20 mouse cellular contexts compared by ENCODE assay signal in the genomic region with DNA sequence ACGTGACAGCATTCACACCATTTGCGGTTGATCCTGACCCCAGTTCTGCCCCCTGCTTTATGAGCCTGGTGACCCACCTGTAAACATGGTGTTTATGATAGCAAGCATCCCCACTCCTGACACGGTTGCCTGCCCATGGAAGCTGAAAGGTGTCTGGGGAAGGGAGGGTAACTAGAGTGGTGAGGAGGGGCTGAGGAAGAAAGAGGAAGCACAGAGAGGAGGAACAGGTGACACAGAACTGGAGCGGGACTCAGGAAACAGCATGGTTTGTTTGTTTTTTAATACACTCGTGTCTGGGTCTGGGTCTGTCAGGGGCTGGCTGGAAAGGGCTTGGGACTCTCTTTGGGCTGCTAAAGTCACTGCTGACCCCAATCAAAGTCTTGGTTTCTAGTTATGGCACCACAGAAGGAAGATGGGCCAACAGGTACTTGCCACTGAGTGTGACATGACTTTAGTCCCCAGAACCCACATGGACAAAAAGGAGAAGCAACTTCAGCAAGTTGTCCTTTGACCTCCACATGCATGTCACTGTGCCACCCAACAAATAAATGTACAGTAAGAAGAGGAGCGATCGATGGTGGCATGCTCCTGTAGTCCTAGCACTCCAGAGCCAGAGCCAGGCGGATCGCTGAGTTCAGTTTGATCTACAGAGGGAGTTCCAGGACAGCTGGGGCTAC. TPM values are rescaled to one million over a fixed set of nuclear protein-coding genes. Genes with fewer than 3 reads are reported as not detected.
DNase-seq lines count a peak whose midpoint lies in the region; ATAC-seq and TF ChIP-seq lines count a peak whose summit lies in the region.
"Had no signal": no experiment of that assay in that cellular context is flagged by ENCODE, and none has a peak within 500 bp of the region (broad histone marks: within the 10 kb centered on the region; RNA-seq: fewer than 3 reads in every experiment).

No protein-coding gene starts in this region.

- ATAC-seq in G1E (ENCODE audit: extremely low read depth, insufficient number of reproducible peaks, low FRiP score, poor library complexity, severe bottlenecking) = no peak
- peak; percentile 57 to 76 for ATAC-seq in hematopoietic stem cell, adult 5-6 weeks (replicated peaks in 1 of 2; ENCODE audit: insufficient read depth in 1 of 2, low FRiP score in 2 of 2, low TSS enrichment in 1 of 2, low read depth in 1 of 2, poor library complexity in 2 of 2, severe bottlenecking in 2 of 2)
- ATAC-seq in megakaryocyte progenitor cell, adult 5-6 weeks (replicated peaks; ENCODE audit: poor library complexity) = peak; percentile 28
- ATAC-seq in hindbrain, embryonic 13.5 days (ENCODE audit: low FRiP score) = no peak
- ATAC-seq: midbrain, embryonic 16.5 days; Patski had no signal

- peak; percentile 23 to 26 for DNase-seq in B cell, adult 2 months
- DNase-seq in G1E (ENCODE audit: low spot score) = no peak
- DNase-seq in heart, adult 2 months = no peak
- DNase-seq in gastrocnemius, adult 2 months = no peak
- DNase-seq: adrenal gland, postnatal 36 days; cerebellum, adult 11-12 months; cerebellum, postnatal 10 days; gastrocnemius, postnatal 14 days; kidney, adult 2 months; lung, postnatal 10 days had no signal

- TF ChIP-seq CTCF in G1E (IDR thresholded peaks at IDR 0.05; ENCODE audit: low read depth, low read length) = no peak
- no peak for TF ChIP-seq CTCF in heart, adult 2 months (IDR thresholded peaks at IDR 0.05)
- no peak for TF ChIP-seq CTCF in gastrocnemius, adult 2 months (IDR thresholded peaks at IDR 0.05)

- H3K79me2 ChIP-seq in heart, adult 2 months (replicated peaks; ENCODE audit: control insufficient read depth, insufficient read depth, low read length) = no peaks in the 10 kb centered on the region

- TF ChIP-seq EP300 in heart, adult 2 months (IDR thresholded peaks at IDR 0.05; ENCODE audit: insufficient read depth, low read depth, low read length) = no peak

- H3K4me3 ChIP-seq in G1E (ENCODE audit: low read depth, low read length) = peak overlapping the region; percentile 38
- H3K4me3 ChIP-seq in heart, adult 2 months = no peak overlapping the region
- no peak overlapping the region for H3K4me3 ChIP-seq in gastrocnemius, adult 2 months
- no peak overlapping the region for H3K4me3 ChIP-seq in hindbrain, embryonic 13.5 days
- H3K4me3 ChIP-seq: embryonic facial prominence, embryonic 12.5 days; forebrain, embryonic 12.5 days; liver, embryonic 15.5 days had no signal

- no peak overlapping the region for H3K9ac ChIP-seq in heart, adult 2 months (ENCODE audit: low read depth, low read length)
- H3K9ac ChIP-seq in hindbrain, embryonic 13.5 days = no peak overlapping the region
- H3K9ac ChIP-seq: embryonic facial prominence, embryonic 12.5 days; forebrain, embryonic 12.5 days; hindbrain, embryonic 14.5 days; liver, embryonic 15.5 days had no signal

- H3K4me1 ChIP-seq in G1E (ENCODE audit: insufficient read depth, low read depth, low read length) = peaks cover 62% of the 10 kb centered on the region
- H3K4me1 ChIP-seq in heart, adult 2 months (ENCODE audit: control insufficient read depth, insufficient read depth, low read length) = peaks cover 9% of the 10 kb centered on the region
- peaks cover 6% of the 10 kb centered on the region; the same call in 1 of the 2 replicates for H3K4me1 ChIP-seq in hindbrain, embryonic 13.5 days (replicated peaks)

- H3K4me2 ChIP-seq in hindbrain, embryonic 13.5 days = no peak overlapping the region
- H3K4me2 ChIP-seq: embryonic facial prominence, embryonic 12.5 days; forebrain, embryonic 12.5 days; hindbrain, embryonic 14.5 days had no signal

- WGBS in heart, adult 2 months = 73% methylated on average over 9 of the region's 9 CpGs
- WGBS in hindbrain, embryonic 13.5 days = 84% methylated on average over 9 of the region's 9 CpGs

- intact Hi-C loops in heart, adult 2 months (cut with DNase I) = no loop called here
- intact Hi-C loops in gastrocnemius, adult 2 months (cut with DNase I) = no loop called here

- H3K27me3 ChIP-seq in G1E (ENCODE audit: insufficient read depth, low read length) = no peaks in the 10 kb centered on the region
- H3K27me3 ChIP-seq in heart, adult 2 months (ENCODE audit: control insufficient read depth, insufficient read depth, low read length) = no peaks in the 10 kb centered on the region
- H3K27me3 ChIP-seq in hindbrain, embryonic 13.5 days = no peaks in the 10 kb centered on the region; the same call in 1 of the 2 replicates
- H3K27me3 ChIP-seq: embryonic facial prominence, embryonic 12.5 days; forebrain, embryonic 12.5 days; Patski had no signal

- no peaks in the 10 kb centered on the region for H3K9me3 ChIP-seq in G1E (replicated peaks)
- no peaks in the 10 kb centered on the region for H3K9me3 ChIP-seq in hindbrain, embryonic 13.5 days
- H3K9me3 ChIP-seq: embryonic facial prominence, embryonic 12.5 days; forebrain, embryonic 12.5 days; liver, embryonic 15.5 days had no signal

- no peak overlapping the region for H3K27ac ChIP-seq in heart, adult 2 months
- no peak overlapping the region for H3K27ac ChIP-seq in gastrocnemius, adult 2 months
- H3K27ac ChIP-seq in hindbrain, embryonic 13.5 days = no peak overlapping the region
- H3K27ac ChIP-seq: embryonic facial prominence, embryonic 12.5 days; forebrain, embryonic 12.5 days; hindbrain, embryonic 14.5 days; kidney, postnatal 0 days had no signal

- H3K36me3 ChIP-seq in G1E (replicated peaks) = no peaks in the 10 kb centered on the region
- H3K36me3 ChIP-seq in heart, adult 2 months (ENCODE audit: control insufficient read depth, insufficient read depth, low read length) = no peaks in the 10 kb centered on the region
- no peaks in the 10 kb centered on the region for H3K36me3 ChIP-seq in hindbrain, embryonic 13.5 days
- H3K36me3 ChIP-seq: embryonic facial prominence, embryonic 12.5 days; forebrain, embryonic 12.5 days; liver, embryonic 15.5 days had no signal

- TF ChIP-seq POLR2A in heart, adult 2 months (IDR thresholded peaks at IDR 0.05; ENCODE audit: insufficient read depth, low read depth, low read length) = no peak

RNA-seq across cellular contexts. Expression of a gene that starts 11.9 kb away (rescaled TPM):
- total RNA-seq in G1E (2014; fragmentation: Nextera tagmentation) (8.8 and 13.0 TPM in 2 replicates), G1E (2017) (37.9 and 42.0 TPM in 2 replicates)
- polyA plus RNA-seq in G1E (2012) = 11.2 and 14.0 TPM in 2 replicates
- total RNA-seq in hematopoietic stem cell, adult 5-6 weeks (2017) = 2.6 and 8.8 TPM in 2 replicates
- 0.94 and 2.5 TPM in 2 replicates for total RNA-seq in megakaryocyte progenitor cell, adult 5-6 weeks (2015)
- 2.5 and 3.9 TPM in 2 replicates for total RNA-seq in megakaryocyte progenitor cell, adult 5-6 weeks (2017)
- 1 to 10 TPM; 7.7 to 9.0 TPM for total RNA-seq in heart, adult 2 months (2021)
- polyA plus RNA-seq in heart, adult 2 months (2012; rRNA removed) = 10.1 and 11.9 TPM in 2 replicates
- 1 to 10 TPM; 5.8 to 7.4 TPM for total RNA-seq in gastrocnemius, adult 2 months (2021)
- polyA plus RNA-seq in hindbrain, embryonic 13.5 days (2015; fragmentation: Nextera tagmentation; extraction: Ambion mirVana) = 13.7 and 16.6 TPM in 2 replicates

RNA-seq across cellular contexts. Expression of a gene that starts 27.9 kb away (rescaled TPM):
- total RNA-seq in G1E (2014; fragmentation: Nextera tagmentation) (89.6 and 93.3 TPM in 2 replicates), G1E (2017) (302 and 305 TPM in 2 replicates)
- 116 and 123 TPM in 2 replicates for polyA plus RNA-seq in G1E (2012)
- total RNA-seq in hematopoietic stem cell, adult 5-6 weeks (2017) = 183 and 185 TPM in 2 replicates
- 66.1 and 75.7 TPM in 2 replicates for total RNA-seq in megakaryocyte progenitor cell, adult 5-6 weeks (2015)
- 289 and 346 TPM in 2 replicates for total RNA-seq in megakaryocyte progenitor cell, adult 5-6 weeks (2017)
- total RNA-seq in heart, adult 2 months (2021) = 1 to 10 TPM; 3.4 to 3.7 TPM
- polyA plus RNA-seq in heart, adult 2 months (2012; rRNA removed) = 3.4 and 4.1 TPM in 2 replicates
- 1 to 10 TPM in 1 of 2 experiments, under 1 TPM in 1; 0.89 to 1.1 TPM for total RNA-seq in gastrocnemius, adult 2 months (2021)
- 41.2 and 42.7 TPM in 2 replicates for polyA plus RNA-seq in hindbrain, embryonic 13.5 days (2015; fragmentation: Nextera tagmentation; extraction: Ambion mirVana)

RNA-seq across cellular contexts. Expression of a gene that starts 48.0 kb away (rescaled TPM):
- total RNA-seq in G1E (2014; fragmentation: Nextera tagmentation) = 42.6 and 55.8 TPM in 2 replicates
- 27.7 and 29.4 TPM in 2 replicates for total RNA-seq in G1E (2017)
- polyA plus RNA-seq in G1E (2012) = 15.4 and 17.4 TPM in 2 replicates
- total RNA-seq in hematopoietic stem cell, adult 5-6 weeks (2017) = 8.2 and 23.8 TPM in 2 replicates
- total RNA-seq in megakaryocyte progenitor cell, adult 5-6 weeks (2015) = 29.6 and 48.4 TPM in 2 replicates
- total RNA-seq in megakaryocyte progenitor cell, adult 5-6 weeks (2017) = 26.4 and 34.4 TPM in 2 replicates
- 10 to 100 TPM; 67.6 to 74.3 TPM for total RNA-seq in heart, adult 2 months (2021)
- 146 and 164 TPM in 2 replicates for polyA plus RNA-seq in heart, adult 2 months (2012; rRNA removed)
- 10 to 100 TPM; 45.9 to 49.7 TPM for total RNA-seq in gastrocnemius, adult 2 months (2021)
- 27.3 and 30.1 TPM in 2 replicates for polyA plus RNA-seq in hindbrain, embryonic 13.5 days (2015; fragmentation: Nextera tagmentation; extraction: Ambion mirVana)

Comparison
In these comparisons a context has a peak if more than half of its experiments do, and no peak if none do; other contexts are left out.
1. DNase-seq: peak in B cell, adult 2 months (2 of 2); none in G1E (single experiment), heart, adult 2 months (0 of 2) and gastrocnemius, adult 2 months (single experiment).
2. ATAC-seq: peak in hematopoietic stem cell, adult 5-6 weeks (2 of 2) and megakaryocyte progenitor cell, adult 5-6 weeks (single experiment); none in G1E (single experiment) and hindbrain, embryonic 13.5 days (single experiment).
3. RNA of a gene that starts 27.9 kb away (total RNA-seq): 66.1 to 346 TPM in megakaryocyte progenitor cell, adult 5-6 weeks, 89.6 to 305 TPM in G1E and 183 to 185 TPM in hematopoietic stem cell, adult 5-6 weeks; 3.4 to 3.7 TPM in heart, adult 2 months and 0.89 to 1.1 TPM in gastrocnemius, adult 2 months; every median in the first group is over 10 times any median in the second.